Mouse (Mus musculus): ENCODE results near the gene H2afz. TPM values are rescaled to one million over a fixed set of nuclear protein-coding genes. Genes with fewer than 3 reads are reported as not detected.

The H2afz gene
- total and polyA plus RNA-seq, 3 experiments: 1,006 to 3,472 (median 1,732) TPM

DNA sequence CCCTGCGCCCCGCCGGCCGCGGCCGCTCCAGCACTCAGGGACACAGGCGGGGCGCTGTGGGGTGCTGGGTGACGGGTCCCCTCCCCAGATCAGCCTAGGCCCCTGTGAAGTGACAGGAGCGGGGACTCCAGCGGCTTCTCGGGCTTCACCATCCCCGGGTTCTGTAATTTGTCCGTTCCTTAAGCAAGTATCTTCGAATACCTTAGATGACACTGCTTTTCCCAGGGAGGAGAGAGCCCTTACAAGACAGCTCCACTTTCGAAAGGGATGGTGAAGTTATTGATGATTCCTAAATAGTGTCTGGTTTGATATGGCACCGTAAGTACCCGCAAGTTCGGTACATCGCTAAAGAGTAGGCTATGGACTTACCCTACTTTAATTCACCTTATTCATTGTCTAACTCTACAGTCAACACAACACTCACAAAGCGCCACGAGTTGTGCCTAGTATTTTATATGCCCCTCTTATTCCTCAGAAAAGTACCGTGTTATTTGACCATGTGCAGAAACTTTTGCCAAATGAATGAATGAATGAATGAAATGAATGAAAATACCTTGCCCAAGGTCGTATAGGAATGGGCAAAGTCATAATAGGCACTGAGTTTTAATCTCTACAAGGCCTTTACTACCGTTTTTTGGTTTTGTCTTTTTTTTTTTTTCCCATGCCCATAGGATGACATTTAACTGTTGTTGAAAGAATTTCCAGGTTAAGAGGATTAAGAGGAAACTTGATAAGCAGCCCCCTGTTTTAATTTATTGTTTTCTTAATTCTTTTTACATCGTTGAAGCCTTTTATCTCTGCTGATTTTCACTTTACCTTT is 4.0 kb downstream of the H2afz start:
- Histone ChIP-seq H3K27ac (ENCODE audit: control insufficient read depth, low read depth, low read length) (peak overlapping the region; percentile 92), H3K79me2 (ENCODE audit: control insufficient read depth, insufficient read depth, low read length, poor library complexity) (peaks cover 34% of the 10 kb centered on the region), H3K4me1 (ENCODE audit: control insufficient read depth in 1 of 2, insufficient read depth in 2 of 2, low read length in 2 of 2) (peaks cover 0 to 5% of the 10 kb centered on the region in 2 experiments; a peak in 2 of 4 replicates), H3K4me3 (ENCODE audit: control insufficient read depth in 1 of 2, insufficient read depth in 1 of 2, low read depth in 2 of 2, low read length in 2 of 2) (peak overlapping the region; percentile 87 to 94), H3K27me3 (ENCODE audit: control insufficient read depth in 1 of 2, insufficient read depth in 2 of 2, low read length in 2 of 2) (no peaks in the 10 kb centered on the region), H3K9ac (ENCODE audit: control insufficient read depth, low read depth, low read length, poor library complexity, severe bottlenecking) (peak overlapping the region; percentile 99), H3K36me3 (ENCODE audit: control insufficient read depth in 1 of 2, insufficient read depth in 2 of 2, low read length in 2 of 2) (peaks cover 4 to 18% of the 10 kb centered on the region in 2 experiments), H3K9me3 (replicated peaks; ENCODE audit: insufficient read depth, low read length) (no peaks in the 10 kb centered on the region)
- TF ChIP-seq GABPA (IDR thresholded peaks at IDR 0.05; ENCODE audit: low read depth, low read length): no peak
- TF ChIP-seq ZNF384 (IDR thresholded peaks at IDR 0.05; ENCODE audit: low read depth, low read length): peak; percentile 45; the same call in 1 of the 2 replicates
- TF ChIP-seq MAX (IDR thresholded peaks at IDR 0.05; ENCODE audit: low read length): 0 out of 2 replicates have a peak, but pooled peaks have one; percentile 26
- TF ChIP-seq CHD2 (IDR thresholded peaks at IDR 0.05; ENCODE audit: low read length): no peak
- no peak for TF ChIP-seq MAFK (IDR thresholded peaks at IDR 0.05; ENCODE audit: borderline replicate concordance, low read depth, low read length)
- 0 out of 2 replicates have a peak, but pooled peaks have one; percentile 20 for TF ChIP-seq TCF12 (IDR thresholded peaks at IDR 0.05; ENCODE audit: low read depth, low read length)
- 0 out of 2 replicates have a peak, but pooled peaks have one; percentile 28 for TF ChIP-seq POLR2AphosphoS5 (IDR thresholded peaks at IDR 0.05; ENCODE audit: borderline replicate concordance, low read depth, low read length)
- TF ChIP-seq SIN3A (IDR thresholded peaks at IDR 0.05; ENCODE audit: low read length): peak; percentile 58
- TF ChIP-seq ZKSCAN1 (IDR thresholded peaks at IDR 0.05; ENCODE audit: low read depth, low read length): no peak
- DNase-seq (ENCODE audit: low read depth, low spot score): peak; percentile 66

- Histone ChIP-seq H3K27me3 (ENCODE audit: control insufficient read depth in 1 of 2, insufficient read depth in 2 of 2, low read length in 2 of 2) (no peaks in the 10 kb centered on the region), H3K4me3 (ENCODE audit: control insufficient read depth in 1 of 2, insufficient read depth in 1 of 2, low read depth in 2 of 2, low read length in 2 of 2) (no peak overlapping the region), H3K9ac (ENCODE audit: control insufficient read depth, low read depth, low read length, poor library complexity, severe bottlenecking) (0 out of 2 replicates have a peak overlapping the region, but pooled peaks have one; percentile 99), H3K36me3 (ENCODE audit: control insufficient read depth in 1 of 2, insufficient read depth in 2 of 2, low read length in 2 of 2) (peaks cover 4 to 16% of the 10 kb centered on the region in 2 experiments), H3K9me3 (replicated peaks; ENCODE audit: insufficient read depth, low read length) (no peaks in the 10 kb centered on the region), H3K27ac (ENCODE audit: control insufficient read depth, low read depth, low read length) (no peak overlapping the region), H3K79me2 (ENCODE audit: control insufficient read depth, insufficient read depth, low read length, poor library complexity) (peaks cover 33% of the 10 kb centered on the region), H3K4me1 (ENCODE audit: control insufficient read depth in 1 of 2, insufficient read depth in 2 of 2, low read length in 2 of 2) (peaks cover 0 to 5% of the 10 kb centered on the region in 2 experiments; a peak in 2 of 4 replicates)
- no peak for DNase-seq (ENCODE audit: low read depth, low spot score)
- TF ChIP-seq ETS1 (IDR thresholded peaks at IDR 0.05; ENCODE audit: low read depth, low read length) (no peak), USF2 (IDR thresholded peaks at IDR 0.05; ENCODE audit: borderline replicate concordance in 1 of 2, insufficient read depth in 1 of 2, low read depth in 1 of 2, low read length in 2 of 2) (no peak)
These were observed 5.1 kb downstream of the H2afz start for GRCm38 (mm10) chr3:137869395-137869794.

DNA sequence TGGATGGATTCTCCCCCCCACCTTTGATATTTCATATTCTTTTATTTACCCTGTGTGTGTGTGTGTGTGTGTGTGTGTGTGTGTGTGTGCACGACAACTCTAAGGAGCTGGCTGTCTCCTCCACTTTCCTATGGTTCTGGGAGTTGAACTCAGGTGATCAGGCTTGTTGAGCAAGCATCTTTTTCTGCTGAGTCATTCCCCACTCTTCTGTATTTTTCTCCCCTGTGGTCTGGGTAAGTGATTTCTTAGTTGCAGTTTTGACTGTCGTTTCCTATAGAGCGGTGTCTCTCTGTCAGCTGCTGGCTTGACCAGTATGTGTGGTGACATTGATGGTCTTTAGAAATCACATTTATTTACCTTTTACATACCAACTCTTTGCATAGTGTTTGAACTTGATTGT is 15.0 kb downstream of the H2afz start:
- Histone ChIP-seq H3K9ac (ENCODE audit: control insufficient read depth, low read depth, low read length, poor library complexity, severe bottlenecking) (no peak overlapping the region), H3K36me3 (ENCODE audit: control insufficient read depth in 1 of 2, insufficient read depth in 2 of 2, low read length in 2 of 2) (peaks cover 0 to 2% of the 10 kb centered on the region in 2 experiments; a peak in 2 of 4 replicates), H3K79me2 (ENCODE audit: control insufficient read depth, insufficient read depth, low read length, poor library complexity) (no peaks in the 10 kb centered on the region), H3K4me1 (ENCODE audit: control insufficient read depth in 1 of 2, insufficient read depth in 2 of 2, low read length in 2 of 2) (peaks cover 4 to 6% of the 10 kb centered on the region in 2 experiments; a peak in 3 of 4 replicates), H3K27ac (ENCODE audit: control insufficient read depth, low read depth, low read length) (no peak overlapping the region), H3K4me3 (ENCODE audit: control insufficient read depth in 1 of 2, insufficient read depth in 1 of 2, low read depth in 2 of 2, low read length in 2 of 2) (no peak overlapping the region), H3K9me3 (replicated peaks; ENCODE audit: insufficient read depth, low read length) (no peaks in the 10 kb centered on the region), H3K27me3 (ENCODE audit: control insufficient read depth in 1 of 2, insufficient read depth in 2 of 2, low read length in 2 of 2) (no peaks in the 10 kb centered on the region)
- DNase-seq (ENCODE audit: low read depth, low spot score): peak; percentile 46
- TF ChIP-seq MAX (IDR thresholded peaks at IDR 0.05; ENCODE audit: low read length) (no peak), ZNF384 (IDR thresholded peaks at IDR 0.05; ENCODE audit: low read depth, low read length) (no peak), GABPA (IDR thresholded peaks at IDR 0.05; ENCODE audit: low read depth, low read length) (peak; percentile 67; the same call in 1 of the 2 replicates), MAFK (IDR thresholded peaks at IDR 0.05; ENCODE audit: borderline replicate concordance, low read depth, low read length) (0 out of 2 replicates have a peak, but pooled peaks have one; percentile 33), MEF2A (IDR thresholded peaks at IDR 0.05; ENCODE audit: extremely low read depth, insufficient replicate concordance, low read depth, low read length, poor library complexity, severe bottlenecking) (no peak), ETS1 (IDR thresholded peaks at IDR 0.05; ENCODE audit: low read depth, low read length) (no peak)
